Mouse (Mus musculus): Measurements from ENCODE around the gene Arpp19.

DNA sequence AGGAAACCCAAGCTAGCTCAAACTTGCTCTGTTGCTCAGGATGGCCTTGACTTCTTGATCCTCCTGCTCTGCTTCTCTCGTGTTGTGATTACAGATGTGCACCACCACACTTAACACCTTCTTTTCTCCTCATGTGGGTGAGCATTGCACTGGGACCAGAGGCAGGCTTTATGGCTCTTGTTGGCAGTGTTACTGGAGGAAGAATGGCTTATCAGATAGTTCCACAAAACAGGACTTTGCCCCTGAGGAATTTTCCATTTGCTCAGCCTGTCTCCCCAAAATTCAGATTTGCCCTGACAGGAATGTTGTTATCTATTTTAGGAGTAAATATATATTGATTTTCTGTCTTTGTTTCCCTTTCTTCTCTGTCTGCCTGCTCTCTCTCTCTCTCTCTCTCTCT, 2.7 kb upstream of the Arpp19 start:
- TF ChIP-seq CTCF (IDR thresholded peaks at IDR 0.05; ENCODE audit: extremely low read depth, insufficient read depth, low read length) (no peak), POLR2A (IDR thresholded peaks at IDR 0.05; ENCODE audit: extremely low read depth, insufficient read depth, low read length) (no peak)

All from cortical plate, adult 2 months (tissue).